Mouse (Mus musculus) heart, postnatal 36 days (tissue): Measurements from ENCODE around the gene Unc13c. TPM values are rescaled to one million over a fixed set of nuclear protein-coding genes. Genes with fewer than 3 reads are reported as not detected.

Experiments
- DNase-seq, 2 experiments: peaks; one replicate each; pipeline ENCODE4 v3.0.0; 2021 to 2022
- intact Hi-C: fragments of 180-260 bp; cut with DNase I; formaldehyde crosslinking; loops from one replicate; pipeline ENCODE4 v1.15.1; 2025
- total RNA-seq, 2 experiments: library from RNA; stranded (reverse); gene quantifications; 2 replicates each; pipeline ENCODE4 v1.2.3; 2021

The Unc13c gene
- total RNA-seq, 2 experiments from 2014 or later, result 0.24 to 0.28 TPM

GRCm38 (mm10) chr9:73662839-73663238 is 305.9 kb downstream of the Unc13c start:
- intact Hi-C loops, result no loop called here

DNA sequence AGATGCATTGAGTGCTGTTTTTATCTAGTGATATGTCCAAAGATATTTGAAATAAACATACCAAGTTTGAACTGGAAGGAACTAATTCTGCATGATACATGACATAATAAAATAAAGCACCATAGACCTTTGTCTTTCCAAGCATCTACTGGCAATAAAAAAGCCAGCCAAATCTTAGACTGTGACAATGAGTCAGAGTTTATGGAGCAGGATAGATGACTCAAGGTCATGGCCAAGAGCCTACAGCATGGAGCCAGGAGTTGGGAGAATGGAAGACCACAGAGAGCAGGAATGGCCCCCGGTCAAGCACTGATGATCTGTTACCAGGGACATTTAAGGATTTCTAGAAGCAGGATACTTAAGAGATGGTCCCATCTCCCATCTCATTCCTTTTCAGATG is 319.7 kb downstream of the Unc13c start:
- DNase-seq, result no peak
- intact Hi-C loops, result no loop called here

More at GRCm38 (mm10) chr9:73662839-73663238, 305.9 kb downstream of the Unc13c start:
- DNase-seq, result no peak

GRCm38 (mm10) chr9:73638119-73638518 is 330.6 kb downstream of the Unc13c start:
- no peak for DNase-seq
- intact Hi-C loops, result no loop called here

- no peak for DNase-seq
- intact Hi-C loops, result no loop called here
Measured at GRCm38 (mm10) chr9:73625171-73625570, 343.6 kb downstream of the Unc13c start.

DNA sequence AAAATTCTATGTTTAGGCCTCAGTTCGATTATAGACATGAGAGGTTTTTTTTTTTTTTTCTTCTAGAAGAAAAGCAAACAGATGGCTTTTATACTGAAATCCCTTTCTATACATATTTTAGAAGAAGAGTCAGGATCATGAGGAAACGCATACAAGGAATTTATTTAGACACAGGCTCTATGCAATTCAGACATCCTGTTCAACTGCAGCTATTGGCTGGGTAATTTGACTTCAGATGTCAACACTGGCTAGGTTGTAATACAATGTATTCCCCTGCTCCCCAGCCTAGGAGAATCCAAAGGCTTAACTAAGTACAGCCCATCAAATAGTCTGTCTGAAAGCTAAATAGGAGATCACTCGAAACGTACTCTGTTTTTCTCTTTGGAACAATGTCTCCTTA is 355.9 kb downstream of the Unc13c start:
- intact Hi-C loops, result no loop called here
- no peak for DNase-seq

DNA sequence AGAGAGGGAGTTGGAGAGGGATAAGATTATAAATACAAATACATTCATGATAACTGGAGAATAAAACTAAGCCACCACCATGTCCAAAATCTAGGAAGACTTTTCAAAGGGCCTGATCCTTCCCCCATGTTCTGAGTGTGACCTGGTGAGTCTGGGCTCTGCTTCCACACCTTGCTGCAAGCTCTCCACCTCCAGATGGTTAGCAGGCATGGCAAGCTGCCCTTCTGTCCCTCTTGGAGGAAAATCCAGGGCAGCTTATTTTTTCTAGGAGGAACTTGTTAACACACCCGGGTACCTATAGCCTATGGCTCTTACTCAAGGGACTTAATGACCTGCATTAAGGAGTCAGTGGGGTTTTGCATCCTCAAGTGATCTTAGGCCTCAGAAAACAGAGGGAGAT is 364.8 kb downstream of the Unc13c start:
- no peak for DNase-seq
- intact Hi-C loops, result no loop called here

- intact Hi-C loops, result no loop called here
- DNase-seq, result no peak
Measured at GRCm38 (mm10) chr9:73565558-73565957, 403.2 kb downstream of the Unc13c start.

DNA sequence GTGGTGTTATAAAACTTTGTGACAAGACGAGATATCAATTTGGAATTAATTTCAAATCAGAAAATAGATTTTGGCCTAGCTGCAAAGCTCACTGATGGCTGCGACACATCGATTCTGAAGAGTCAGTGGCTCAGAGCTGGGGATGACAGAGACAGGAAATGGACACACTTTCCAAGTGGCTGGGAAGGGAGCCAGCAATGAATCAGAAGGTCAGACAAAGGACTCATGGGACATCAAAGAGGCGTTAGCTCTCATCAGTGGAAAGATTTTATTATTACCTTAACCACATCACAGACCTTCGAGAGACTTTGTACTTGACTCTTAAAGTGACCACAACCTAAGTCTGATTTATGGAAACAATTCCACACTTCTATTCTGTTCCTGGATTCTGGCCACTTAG is 408.7 kb downstream of the Unc13c start:
- peak; percentile 39 to 47 for DNase-seq
- intact Hi-C loops, result no loop called here

DNA sequence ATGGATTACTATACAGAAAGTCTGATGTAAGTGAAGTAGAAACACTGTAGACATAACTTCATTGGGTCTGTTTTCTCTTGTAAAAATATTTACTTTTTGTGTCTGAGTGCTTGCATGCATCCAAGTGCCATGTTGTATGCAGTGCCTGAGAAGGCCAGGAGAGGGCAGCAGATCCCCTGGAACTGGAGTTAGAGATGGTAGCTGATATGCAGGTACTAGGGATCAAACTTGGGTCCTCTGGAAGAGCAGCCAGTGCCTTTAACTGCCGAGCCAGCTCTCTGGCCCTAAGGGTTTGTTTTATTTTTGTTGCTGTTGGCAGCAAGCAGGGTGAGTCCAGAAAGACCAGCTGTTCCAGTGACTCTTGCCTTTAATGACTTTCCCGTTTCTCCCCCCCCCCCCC is 411.0 kb downstream of the Unc13c start:
- intact Hi-C loops, result loop anchor here (2.0 to 10.0 kb wide), 2 partner anchors 393 to 425 kb away; no protein-coding TSS in a partner anchor
- DNase-seq, result peak; percentile 12 to 55

DNA sequence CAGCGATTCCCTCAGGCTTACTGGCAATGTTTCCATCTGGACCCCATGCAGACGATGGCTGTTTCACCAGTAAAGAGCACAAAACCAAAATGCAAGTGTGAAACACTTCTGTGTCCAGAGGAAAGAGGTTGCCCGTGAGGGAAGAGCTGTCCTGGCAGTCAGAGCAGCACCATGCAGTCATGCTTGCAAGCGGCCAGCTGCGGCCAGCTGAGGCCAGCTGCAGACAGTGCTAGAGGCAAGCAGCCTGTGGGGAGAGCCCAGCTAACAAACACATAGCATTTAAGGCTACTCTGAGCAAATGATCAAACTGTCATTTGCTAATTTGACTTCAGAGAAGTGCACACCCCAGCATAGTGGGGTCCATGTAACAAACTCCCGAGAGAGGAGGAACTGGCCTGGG is 413.4 kb downstream of the Unc13c start:
- peak; percentile 4 to 22 for DNase-seq
- intact Hi-C loops, result loop anchor here (10.0 kb wide), 1 partner anchor 391 kb away; no protein-coding TSS in a partner anchor

DNA sequence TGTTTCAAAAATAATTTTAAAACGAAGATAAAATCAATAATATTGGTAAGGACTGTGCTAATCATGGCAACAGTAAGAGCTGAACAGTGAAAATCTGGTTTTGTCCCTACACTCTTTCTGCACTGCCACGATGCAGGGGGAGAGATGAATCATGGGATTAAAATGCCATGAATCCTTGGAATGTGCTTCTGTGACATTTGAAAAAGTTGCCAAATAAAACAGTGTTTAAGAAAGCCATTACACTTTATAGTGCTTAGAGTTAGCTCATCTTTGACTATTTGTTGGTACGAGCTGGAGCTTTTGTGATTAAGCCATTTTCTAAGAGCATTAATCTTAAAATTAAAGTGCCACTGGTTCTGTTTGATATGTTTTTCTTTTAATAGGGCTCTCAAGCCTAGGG is 496.2 kb downstream of the Unc13c start:
- no peak for DNase-seq
- intact Hi-C loops, result no loop called here

DNA sequence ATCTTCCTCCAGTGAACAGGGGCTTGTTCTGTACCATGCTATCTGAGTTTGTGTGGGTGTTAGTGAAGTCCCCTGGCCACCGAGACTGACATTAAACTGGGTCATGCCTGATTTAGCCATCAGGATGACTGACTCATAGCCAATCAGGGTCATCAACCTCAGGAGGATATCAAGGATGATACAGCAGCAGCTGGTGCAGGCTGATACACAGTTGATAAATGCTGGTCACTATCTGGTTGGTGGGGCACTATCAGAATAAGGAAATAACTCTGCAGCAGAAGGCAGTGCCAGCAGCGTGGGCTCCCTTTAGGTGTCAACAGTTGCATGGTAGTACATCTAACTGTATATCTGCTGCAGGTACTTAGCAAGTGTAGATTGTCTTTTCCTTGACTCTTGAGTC is 506.7 kb downstream of the Unc13c start:
- intact Hi-C loops, result no loop called here
- DNase-seq, result no peak

DNA sequence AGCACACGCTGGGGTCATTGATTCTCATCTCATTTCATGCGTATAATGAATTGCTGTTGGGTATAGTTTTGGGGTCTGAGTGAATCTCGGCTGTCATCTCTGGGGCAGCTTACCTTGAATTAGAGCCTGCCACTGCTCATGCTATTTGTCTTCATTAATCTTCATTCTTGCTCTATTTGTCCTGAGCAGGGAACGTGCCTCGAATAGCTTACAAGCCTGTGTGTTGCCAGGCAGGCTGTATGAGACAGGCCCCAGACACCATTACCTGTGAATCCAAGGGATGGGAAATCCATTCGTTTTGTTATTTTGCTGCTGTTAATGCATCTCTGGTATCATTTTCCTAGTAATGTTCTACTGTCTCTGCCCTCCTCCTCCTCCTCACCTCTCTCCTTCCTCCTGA is 518.8 kb downstream of the Unc13c start:
- no peak for DNase-seq
- intact Hi-C loops, result no loop called here

DNA sequence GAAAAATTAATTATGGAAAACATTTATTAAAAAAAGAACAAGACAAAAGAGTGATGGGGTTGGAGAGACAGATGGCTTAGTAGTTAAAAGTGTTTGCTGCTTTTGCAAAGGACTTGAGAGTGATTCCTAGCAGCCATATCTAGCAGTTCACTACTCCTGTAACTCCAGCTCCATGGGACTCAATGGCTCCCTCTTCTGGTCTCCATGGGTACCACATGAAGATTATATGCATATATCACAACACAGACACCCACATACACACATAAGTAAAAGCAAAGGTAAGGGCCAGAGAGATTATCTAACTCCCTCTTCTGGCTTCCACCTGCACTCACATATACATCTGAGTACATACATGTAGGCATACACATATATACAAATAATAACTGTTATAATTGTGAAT is 519.5 kb downstream of the Unc13c start:
- no peak for DNase-seq
- intact Hi-C loops, result no loop called here

- DNase-seq, result no peak
- intact Hi-C loops, result no loop called here
Measured at GRCm38 (mm10) chr9:73431925-73432324, 536.8 kb downstream of the Unc13c start.

Other genes starting within 250 kb of the Unc13c start
- gene Wdr72, start 141.4 kb upstream of the Unc13c start, total RNA-seq, result under 1 TPM; 0.14 to 0.16 TPM